Mouse (Mus musculus) heart, postnatal 14 days (tissue): Measurements from ENCODE around the gene Ppp1r37. TPM values are rescaled to one million over a fixed set of nuclear protein-coding genes. Genes with fewer than 3 reads are reported as not detected.
"Not testable (repeated sequence)": the region's sequence is repeated elsewhere in the genome, so short reads cannot be mapped to it uniquely, and the experiment has no call there.

Source experiments
- DNase-seq, 2 experiments: peaks; one replicate each; pipeline ENCODE4 v3.0.0; 2021 to 2022
- intact Hi-C: fragments of 180-260 bp; cut with DNase I; formaldehyde crosslinking; loops from one replicate; pipeline ENCODE4 v1.15.1; 2025
- total RNA-seq, 2 experiments: library from RNA; stranded (reverse); gene quantifications; 2 replicates each; pipeline ENCODE4 v1.2.3; 2021

Gene Ppp1r37
- total RNA-seq, 2 experiments from 2014 or later, result 41.3 to 41.5 TPM

GRCm38 (mm10) chr7:19543584-19543983, 19.3 kb downstream of the Ppp1r37 start:
- intact Hi-C loops, result no loop called here

DNA sequence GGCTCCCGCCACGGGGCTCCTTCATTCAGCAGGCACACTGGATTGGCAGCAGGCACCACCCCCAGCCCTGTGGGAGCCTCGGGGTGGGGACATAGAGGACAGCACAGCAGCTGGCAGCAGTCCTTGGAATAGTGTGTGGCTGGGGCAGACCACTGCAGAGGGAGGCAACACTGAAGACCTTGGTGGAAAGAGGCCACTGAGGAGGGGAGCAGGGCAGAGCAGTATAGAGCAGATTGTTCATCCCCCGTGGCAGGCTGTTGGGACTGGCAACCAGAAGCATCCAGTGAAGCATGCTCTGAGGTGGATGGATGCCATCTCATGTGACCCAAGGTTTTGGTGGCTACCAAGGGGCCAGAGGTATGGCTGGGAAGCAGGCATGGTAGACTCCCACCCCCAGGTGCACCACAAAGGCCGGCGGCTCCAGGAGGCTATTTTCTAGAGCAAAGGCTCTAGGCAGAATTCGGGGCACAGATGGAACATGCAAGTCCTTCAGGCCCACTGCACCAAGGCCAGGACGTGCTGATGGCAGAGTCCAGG, 20.7 kb downstream of the Ppp1r37 start:
- DNase-seq, result peak in 1 of 2 experiments; percentile 26
- intact Hi-C loops, result no loop called here

More at GRCm38 (mm10) chr7:19543584-19543983, 19.3 kb downstream of the Ppp1r37 start:
- peak in 1 of 2 experiments; percentile 48 for DNase-seq

DNA sequence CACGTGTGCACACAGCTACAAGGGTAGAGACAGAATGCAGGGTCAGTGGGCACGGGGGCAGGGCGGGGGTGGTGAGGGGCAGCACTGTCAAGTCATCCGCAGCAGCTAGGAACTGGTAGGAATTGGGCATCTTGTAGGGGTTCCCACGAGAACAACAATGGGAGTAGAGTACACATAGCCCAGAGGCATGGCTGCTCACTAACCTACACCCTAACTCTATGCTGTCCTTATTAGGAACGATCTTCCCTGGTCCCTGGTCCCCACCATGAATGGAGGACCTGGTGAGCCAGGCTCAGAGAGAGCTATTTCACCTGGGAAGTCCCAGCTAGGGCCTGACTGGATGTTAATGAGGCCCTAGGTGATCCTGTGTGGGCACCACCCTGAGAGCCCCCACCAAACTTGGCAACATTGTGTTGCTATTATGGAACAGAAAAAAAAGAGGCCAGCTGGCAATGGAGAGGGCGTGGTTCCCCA, 21.2 kb downstream of the Ppp1r37 start:
- intact Hi-C loops, result no loop called here
- no peak for DNase-seq

DNA sequence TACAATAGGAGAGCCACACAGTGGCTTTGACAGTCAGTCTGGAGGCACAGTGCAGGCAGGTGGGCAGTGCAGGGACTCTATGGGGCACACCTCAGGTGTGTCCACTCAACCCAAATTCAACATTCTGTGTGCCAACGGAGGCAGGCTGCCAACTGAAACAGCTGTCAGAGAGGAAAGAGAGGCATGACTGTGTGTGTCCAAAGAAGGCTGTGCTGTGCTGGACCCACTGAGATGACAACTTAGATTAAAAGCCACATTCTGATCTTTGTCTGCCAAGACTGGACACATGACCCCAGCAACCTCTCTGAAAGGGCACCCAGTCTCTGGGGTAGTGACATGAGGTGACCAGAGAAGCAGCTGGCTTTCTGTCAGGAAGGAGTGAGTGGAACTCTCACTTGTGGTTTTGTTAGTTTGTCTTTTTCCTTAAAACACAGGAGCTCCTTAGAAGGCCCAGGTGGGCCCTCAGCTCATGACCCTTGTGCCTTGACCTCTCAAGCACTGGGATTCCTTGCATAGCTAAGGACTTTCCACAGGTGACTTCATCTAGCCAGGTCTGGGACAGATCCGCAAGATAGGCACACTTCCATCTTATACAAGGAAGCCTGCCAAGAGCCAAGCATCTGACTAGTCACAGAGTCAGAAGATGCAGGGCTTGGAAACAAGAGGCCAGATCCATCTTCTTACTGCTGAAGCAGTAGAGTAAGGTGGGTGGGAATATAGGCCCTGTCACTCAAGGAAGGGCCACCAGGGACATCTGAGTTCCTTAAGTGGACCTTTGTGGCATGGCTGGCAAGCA, 21.9 kb downstream of the Ppp1r37 start:
- DNase-seq, result no peak
- intact Hi-C loops, result no loop called here

DNA sequence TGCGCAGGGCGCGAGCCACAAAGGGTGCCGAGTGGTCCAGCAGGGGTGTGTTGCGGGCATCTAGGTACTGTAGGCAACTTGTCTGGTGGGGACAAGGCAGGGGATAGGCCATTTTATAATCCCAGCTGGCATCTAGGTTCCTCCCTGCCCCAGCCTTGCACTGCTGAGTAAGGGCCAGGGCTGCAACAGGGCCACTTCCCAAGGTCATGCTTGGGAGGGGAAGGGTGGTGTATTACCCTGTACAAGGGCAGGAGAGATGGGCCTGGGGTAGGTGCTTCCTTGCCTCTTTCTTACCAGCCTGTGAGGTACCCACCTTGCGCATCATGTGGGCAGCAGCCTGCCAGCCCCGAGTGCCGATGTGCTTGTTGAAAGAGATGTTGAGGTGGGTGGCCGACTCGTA, 28.2 kb downstream of the Ppp1r37 start:
- no peak for DNase-seq
- intact Hi-C loops, result no loop called here

GRCm38 (mm10) chr7:19532240-19532639, 30.6 kb downstream of the Ppp1r37 start:
- no peak for DNase-seq
- intact Hi-C loops, result no loop called here

GRCm38 (mm10) chr7:19531077-19531476, 31.8 kb downstream of the Ppp1r37 start:
- intact Hi-C loops, result no loop called here
- no peak for DNase-seq

DNA sequence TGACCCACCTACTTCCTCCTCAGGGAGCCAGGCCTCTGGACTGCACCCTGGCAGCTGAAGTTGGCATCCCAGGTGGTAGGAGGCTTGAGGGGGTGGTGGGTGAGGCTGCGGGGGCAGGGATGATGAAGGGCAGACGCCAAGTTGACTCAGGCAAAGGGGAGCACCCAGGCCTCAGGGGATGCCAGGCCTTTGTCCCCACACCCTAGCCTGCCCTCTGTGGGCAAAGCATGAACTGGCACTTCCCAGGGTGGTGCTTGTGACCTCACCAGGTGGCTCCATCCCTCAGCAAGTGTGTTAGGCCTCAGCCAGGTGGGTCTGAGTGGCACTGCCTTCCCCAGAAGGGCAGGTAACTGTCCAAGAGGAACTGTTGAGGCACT, 37.8 kb downstream of the Ppp1r37 start:
- no peak for DNase-seq
- intact Hi-C loops, result no loop called here

GRCm38 (mm10) chr7:19524420-19525104, 38.3 kb downstream of the Ppp1r37 start:
- DNase-seq, result no peak
- intact Hi-C loops, result no loop called here

GRCm38 (mm10) chr7:19523757-19524419, 39.0 kb downstream of the Ppp1r37 start:
- DNase-seq, result peak; percentile 65 to 70
- intact Hi-C loops, result no loop called here

DNA sequence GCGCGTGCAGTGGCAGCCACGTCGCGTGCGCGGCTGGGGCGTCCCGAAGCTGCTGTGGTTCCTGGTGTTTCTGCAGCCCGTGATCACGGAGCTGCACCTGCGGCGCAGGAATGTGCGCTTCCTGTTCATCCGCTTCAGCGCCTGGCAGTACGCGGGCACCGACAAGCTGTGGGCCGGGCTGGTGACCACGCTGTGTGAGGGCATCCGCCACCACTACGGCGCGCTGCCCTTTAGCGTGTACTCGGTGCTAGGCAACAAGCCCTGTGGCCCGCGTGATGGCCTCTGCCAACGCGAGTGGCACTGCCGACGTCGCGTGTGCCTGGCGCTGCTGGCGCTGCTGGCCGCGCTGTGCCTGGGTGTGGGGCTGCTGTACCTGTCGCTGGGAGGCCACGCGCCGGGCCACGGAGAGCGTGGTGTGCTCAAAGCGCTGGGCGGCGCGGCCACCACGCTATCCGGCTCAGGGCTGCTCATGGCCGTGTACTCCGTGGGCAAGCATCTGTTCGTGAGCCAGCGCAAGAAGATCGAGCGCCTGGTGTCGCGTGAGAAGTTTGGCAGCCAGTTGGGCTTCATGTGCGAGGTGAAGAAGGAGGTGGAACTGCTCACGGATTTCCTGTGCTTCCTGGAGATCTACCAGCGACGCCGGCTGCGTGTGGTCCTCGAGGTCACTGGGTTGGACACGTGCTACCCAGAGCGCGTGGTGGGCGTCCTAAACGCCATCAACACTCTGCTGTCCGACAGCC, 39.7 kb downstream of the Ppp1r37 start:
- intact Hi-C loops, result no loop called here
- DNase-seq, result no peak

DNA sequence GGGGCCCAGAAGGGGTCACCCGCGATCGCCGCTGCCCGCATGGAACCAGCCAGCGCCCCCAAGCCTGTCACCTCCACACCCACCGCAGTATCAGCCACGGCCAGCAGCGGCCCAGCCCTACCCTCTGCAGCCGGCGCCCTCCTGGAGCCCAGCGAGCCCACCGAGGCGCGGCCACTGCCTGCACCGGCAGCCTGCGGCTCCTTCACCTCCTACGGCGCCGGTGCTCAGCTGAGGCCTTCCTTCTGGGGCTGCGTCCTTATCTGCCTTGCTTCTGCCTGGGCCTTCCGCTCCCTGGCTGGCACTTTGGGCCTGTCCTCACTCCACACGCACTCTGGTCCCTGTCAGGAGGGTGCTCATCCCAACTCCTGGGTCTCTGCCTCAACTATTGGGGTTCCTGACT, 42.8 kb downstream of the Ppp1r37 start:
- intact Hi-C loops, result no loop called here

GRCm38 (mm10) chr7:19517652-19518365, 45.1 kb downstream of the Ppp1r37 start, which contains the start of gene Nkpd1:
Gene Nkpd1 (plus strand): TSS chr7:19517838.
- intact Hi-C loops, result loop anchor here (2.0 kb wide), 1 partner anchor 75 kb away; no protein-coding TSS in a partner anchor
- no peak for DNase-seq

More for the DNA sequence above, 42.8 kb downstream of the Ppp1r37 start:
- DNase-seq, result no peak

- intact Hi-C loops, result no loop called here
- DNase-seq, result no peak
Measured at GRCm38 (mm10) chr7:19512353-19512752, 50.5 kb downstream of the Ppp1r37 start.

- intact Hi-C loops, DNase-seq: not testable (repeated sequence)
Measured at GRCm38 (mm10) chr7:19511934-19512333, 50.9 kb downstream of the Ppp1r37 start.

GRCm38 (mm10) chr7:19509786-19510185, 53.1 kb downstream of the Ppp1r37 start:
- intact Hi-C loops, result no loop called here
- DNase-seq, result no peak

- intact Hi-C loops, result no loop called here
- DNase-seq, result no peak
Measured at GRCm38 (mm10) chr7:19508924-19509568, 53.8 kb downstream of the Ppp1r37 start.

DNA sequence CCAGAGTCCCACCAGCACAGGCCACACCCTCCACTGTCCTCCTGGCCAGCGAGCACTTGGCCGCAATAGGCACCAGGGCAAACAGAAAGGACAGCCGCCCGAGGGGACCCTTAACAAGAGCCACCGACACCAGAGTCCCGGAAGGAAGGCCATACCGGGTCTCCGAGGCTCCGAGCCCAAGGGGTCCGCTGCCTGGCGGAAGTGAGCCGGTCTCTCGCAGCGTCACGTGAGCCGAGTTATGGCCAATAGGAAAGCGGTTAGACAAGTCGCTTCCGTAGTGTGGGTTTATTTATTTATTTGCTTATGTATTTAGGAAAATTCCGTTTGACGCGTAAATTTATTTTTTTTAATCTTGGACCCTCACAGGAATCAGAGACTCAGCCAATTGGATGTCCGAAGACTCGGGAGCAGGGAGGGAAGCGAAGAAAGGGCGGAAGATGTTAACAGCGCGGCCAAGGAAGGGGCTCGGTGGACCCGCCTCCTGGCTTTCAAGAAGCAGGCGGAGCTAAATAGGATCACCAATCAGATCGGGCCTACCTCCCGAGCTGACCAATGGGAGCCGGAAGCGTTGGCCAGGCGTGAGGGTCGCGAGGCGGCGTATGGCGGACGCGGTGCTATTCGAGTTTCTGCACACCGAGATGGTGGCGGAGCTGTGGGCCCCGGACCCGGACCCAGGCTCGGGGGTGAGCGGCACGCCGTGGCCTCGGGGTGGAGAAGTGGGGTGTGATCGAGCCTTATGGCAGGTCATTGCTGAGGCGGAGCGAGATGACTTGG, 54.5 kb downstream of the Ppp1r37 start, which contains the start of the genes Bloc1s3 and Trappc6a:
Bloc1s3 (minus strand) TSS at position 218 of the 774 bp plus-strand sequence.
Trappc6a (plus strand) TSS at position 246 of the 774 bp plus-strand sequence.
- intact Hi-C loops, result no loop called here
- DNase-seq, result peak; percentile 91 to 93
